Mouse (Mus musculus) ES-Bruce4 (cell line): ENCODE results near the gene Itgax. TPM values are rescaled to one million over a fixed set of nuclear protein-coding genes. Genes with fewer than 3 reads are reported as not detected.

Source experiments
- H3K27ac ChIP-seq: 2 replicates; pipeline ENCODE4 v1.5.1; 2012; ENCODE audit warnings: low read length, inconsistent platforms; ENCODE audit not compliant: insufficient read depth
- H3K27me3 ChIP-seq: 2 replicates; pipeline ENCODE4 v1.6.1; 2012; ENCODE audit warnings: mild to moderate bottlenecking, low read length, inconsistent platforms; ENCODE audit not compliant: control insufficient read depth, poor library complexity, insufficient read depth, severe bottlenecking
- H3K36me3 ChIP-seq: 2 replicates; pipeline ENCODE4 v1.6.1; 2012; ENCODE audit warnings: inconsistent platforms, mild to moderate bottlenecking, low read length, moderate library complexity; ENCODE audit not compliant: control insufficient read depth, poor library complexity, insufficient read depth, severe bottlenecking
- H3K4me1 ChIP-seq: one replicate; pipeline ENCODE4 v1.8.1; 2011; ENCODE audit warnings: low read length; ENCODE audit not compliant: control insufficient read depth, insufficient read depth
- H3K4me3 ChIP-seq: 2 replicates; pipeline ENCODE4 v1.5.1; 2011; ENCODE audit warnings: low read depth, mild to moderate bottlenecking, low read length
- H3K9ac ChIP-seq: 2 replicates; pipeline ENCODE4 v1.6.1; 2012; ENCODE audit warnings: low read depth, mild to moderate bottlenecking, inconsistent platforms; ENCODE audit not compliant: poor library complexity, severe bottlenecking
- H3K9me3 ChIP-seq: replicated peaks from 2 replicates; pipeline ENCODE4 v1.6.1; 2012; ENCODE audit warnings: mild to moderate bottlenecking, low read length, inconsistent platforms; ENCODE audit not compliant: control insufficient read depth, poor library complexity, insufficient read depth, severe bottlenecking
- CTCF ChIP-seq: IDR thresholded peaks from one replicate; pipeline ENCODE4 v1.8.1; 2011; ENCODE audit warnings: low read depth, low read length
- EP300 ChIP-seq: IDR thresholded peaks from 2 replicates; pipeline ENCODE4 v1.6.1; 2011; ENCODE audit warnings: low read depth, low read length; ENCODE audit not compliant: insufficient read depth
- POLR2A ChIP-seq: IDR thresholded peaks from one replicate; pipeline ENCODE4 v1.8.1; 2011; ENCODE audit warnings: low read length; ENCODE audit not compliant: insufficient read depth
- polyA plus RNA-seq: library from polyadenylated mRNA; stranded (reverse); fragments of >200 nt; gene quantifications from 2 replicates; pipeline ENCODE4 v1.2.4, GENCODE M21; 2011; ENCODE audit warnings: low read depth; ENCODE audit not compliant: missing spikeins, insufficient read depth, insufficient read length

The Itgax gene
- polyA plus RNA-seq, 1 experiment, result not detected

DNA sequence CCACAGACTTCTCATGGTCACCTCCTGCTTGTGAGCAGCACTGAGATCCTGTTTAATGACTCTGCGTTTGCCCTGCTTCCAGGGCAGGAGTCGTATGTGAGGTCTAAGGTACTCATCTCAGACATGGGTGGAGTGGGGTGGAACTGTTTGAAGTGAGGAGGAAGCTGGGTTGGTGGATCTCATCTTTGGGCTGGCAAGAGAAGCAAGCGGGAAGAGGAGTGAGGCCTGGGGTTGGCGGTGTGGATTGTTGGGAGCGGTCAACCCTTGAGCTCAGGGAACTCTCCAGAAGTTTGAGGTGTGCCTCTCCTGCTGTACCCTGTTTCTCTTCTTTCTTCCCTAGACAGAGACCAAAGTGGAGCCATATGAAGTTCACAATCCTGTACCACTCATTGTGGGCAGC is 13.0 kb upstream of the Itgax start:
- Histone ChIP-seq H3K27ac (no peak overlapping the region), H3K9ac (no peak overlapping the region), H3K4me3 (no peak overlapping the region), H3K27me3 (no peaks in the 10 kb centered on the region), H3K4me1 (no peaks in the 10 kb centered on the region), H3K36me3 (no peaks in the 10 kb centered on the region), H3K9me3 (no peaks in the 10 kb centered on the region)
- TF ChIP-seq CTCF, result no peak
- no peak for TF ChIP-seq POLR2A
- no peak for TF ChIP-seq EP300

DNA sequence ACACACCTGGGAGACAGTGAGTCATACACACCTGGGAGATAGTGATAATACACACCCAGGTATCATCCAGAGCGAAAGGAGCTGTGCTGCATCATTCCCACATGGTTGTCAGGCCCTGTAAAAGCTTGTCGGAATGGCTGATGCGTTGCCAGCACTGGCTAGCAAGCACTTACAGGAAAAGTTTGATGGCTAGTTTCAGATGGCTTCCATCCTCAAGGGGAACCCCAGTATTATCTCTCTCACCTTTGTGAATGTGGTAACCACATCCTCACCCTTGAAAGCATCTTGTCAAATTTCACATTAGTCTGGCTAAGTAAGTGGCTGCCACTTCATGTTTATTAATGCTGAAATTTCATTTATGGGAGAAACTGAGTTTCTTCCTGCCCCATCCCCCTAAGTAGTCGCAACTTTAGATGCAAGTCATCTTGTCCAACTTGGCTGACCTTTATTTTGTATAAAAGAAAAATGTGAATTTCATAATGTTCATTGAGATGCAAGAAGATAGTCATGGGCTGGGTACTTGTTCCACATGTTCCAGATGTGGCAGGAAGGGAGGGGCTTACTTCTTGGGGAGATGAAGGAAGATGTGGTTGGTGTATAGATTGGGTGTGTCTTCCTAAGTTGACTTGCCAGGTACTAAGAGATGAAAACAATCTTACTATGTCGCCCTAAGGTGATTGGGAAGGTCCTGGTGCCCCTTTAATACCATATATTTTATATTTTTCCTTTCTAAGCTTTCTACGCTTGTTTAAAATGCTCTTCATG is 9.4 kb upstream of the Itgax start:
- TF ChIP-seq EP300, result no peak
- no peak for TF ChIP-seq POLR2A
- TF ChIP-seq CTCF, result no peak
- no peak overlapping the region for H3K4me3 ChIP-seq
- H3K4me1 ChIP-seq, result no peaks in the 10 kb centered on the region
- no peaks in the 10 kb centered on the region for H3K36me3 ChIP-seq
- H3K27ac ChIP-seq, result no peak overlapping the region
- H3K9ac ChIP-seq, result no peak overlapping the region
- no peaks in the 10 kb centered on the region for H3K27me3 ChIP-seq
- no peaks in the 10 kb centered on the region for H3K9me3 ChIP-seq

- no peaks in the 10 kb centered on the region for H3K4me1 ChIP-seq
- H3K9me3 ChIP-seq, result no peaks in the 10 kb centered on the region
- no peak overlapping the region for H3K27ac ChIP-seq
- no peak overlapping the region for H3K9ac ChIP-seq
- no peak for TF ChIP-seq CTCF
- H3K36me3 ChIP-seq, result no peaks in the 10 kb centered on the region
- H3K4me3 ChIP-seq, result no peak overlapping the region
- no peaks in the 10 kb centered on the region for H3K27me3 ChIP-seq
Measured at GRCm38 (mm10) chr7:128132148-128132547, 2.8 kb downstream of the Itgax start.

GRCm38 (mm10) chr7:128133596-128133995 is 4.2 kb downstream of the Itgax start:
- H3K27ac ChIP-seq, result no peak overlapping the region
- no peaks in the 10 kb centered on the region for H3K4me1 ChIP-seq
- H3K9me3 ChIP-seq, result no peaks in the 10 kb centered on the region
- no peak overlapping the region for H3K4me3 ChIP-seq
- H3K36me3 ChIP-seq, result no peaks in the 10 kb centered on the region
- H3K27me3 ChIP-seq, result no peaks in the 10 kb centered on the region
- H3K9ac ChIP-seq, result no peak overlapping the region
- TF ChIP-seq EP300 (no peak), CTCF (no peak), POLR2A (no peak)

GRCm38 (mm10) chr7:128136927-128137326 is 7.6 kb downstream of the Itgax start:
- no peak overlapping the region for H3K9ac ChIP-seq
- H3K4me3 ChIP-seq, result no peak overlapping the region
- H3K27me3 ChIP-seq, result no peaks in the 10 kb centered on the region
- no peak for TF ChIP-seq EP300
- TF ChIP-seq CTCF, result no peak
- no peaks in the 10 kb centered on the region for H3K9me3 ChIP-seq
- no peak overlapping the region for H3K27ac ChIP-seq
- no peaks in the 10 kb centered on the region for H3K4me1 ChIP-seq
- no peaks in the 10 kb centered on the region for H3K36me3 ChIP-seq

- Histone ChIP-seq H3K36me3 (no peaks in the 10 kb centered on the region), H3K9ac (no peak overlapping the region), H3K4me3 (no peak overlapping the region), H3K4me1 (no peaks in the 10 kb centered on the region), H3K27ac (no peak overlapping the region), H3K9me3 (no peaks in the 10 kb centered on the region), H3K27me3 (no peaks in the 10 kb centered on the region)
- no peak for TF ChIP-seq POLR2A
- no peak for TF ChIP-seq EP300
- no peak for TF ChIP-seq CTCF
Measured at GRCm38 (mm10) chr7:128139611-128140010, 10.3 kb downstream of the Itgax start.
